Mouse (Mus musculus): ENCODE measurements around the gene Rlim. TPM values are rescaled to one million over a fixed set of nuclear protein-coding genes. Genes with fewer than 3 reads are reported as not detected.
A peak's percentile ranks its signal among the peaks of the same experiment; 100 is the strongest.

The Rlim gene
- total RNA-seq (2014; fragmentation: Nextera tagmentation) (117 TPM in 2 replicates), total RNA-seq (2017) (106 and 129 TPM in 2 replicates), polyA plus RNA-seq (2012) (2.9 and 4.1 TPM in 2 replicates)

DNA sequence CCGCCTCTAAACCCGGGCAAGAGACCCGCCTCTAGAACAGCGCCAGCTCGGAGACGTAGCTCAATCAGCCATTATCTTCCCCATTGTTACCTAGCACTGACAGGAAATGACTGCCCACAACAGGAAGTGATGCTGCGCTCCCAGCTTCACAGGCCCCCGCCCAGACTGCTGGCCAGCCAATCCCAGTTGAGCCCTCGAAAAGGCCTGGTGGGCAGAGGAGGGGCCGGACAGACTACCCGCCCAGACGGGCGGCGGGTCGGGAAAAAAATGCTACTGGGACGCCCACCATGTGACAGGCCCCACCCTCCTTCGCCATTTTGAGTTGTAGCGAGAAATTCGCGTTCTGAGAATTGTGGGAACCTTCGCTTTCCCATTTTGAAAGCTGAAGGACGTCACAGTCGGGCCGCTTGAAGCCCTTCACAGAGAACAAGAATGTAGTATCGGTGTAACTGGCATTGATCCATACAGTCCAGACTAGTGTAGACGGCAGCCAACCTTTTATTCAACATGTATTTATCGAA, at the start of gene Rlim:
Gene Rlim (minus strand): TSS at position 116 of the 521 bp plus-strand sequence.
- no peaks in the 10 kb centered on the region for H3K27me3 ChIP-seq (ENCODE audit: insufficient read depth, low read length)
- ATAC-seq (ENCODE audit: extremely low read depth, insufficient number of reproducible peaks, low FRiP score, poor library complexity, severe bottlenecking) (peak; percentile 100), DNase-seq (ENCODE audit: low spot score) (peak; percentile 79)
- H3K9me3 ChIP-seq (replicated peaks) = no peaks in the 10 kb centered on the region
- peaks cover 5% of the 10 kb centered on the region for H3K36me3 ChIP-seq (replicated peaks)
- peaks cover 3% of the 10 kb centered on the region; the same call in 1 of the 2 replicates for H3K4me1 ChIP-seq (ENCODE audit: insufficient read depth, low read depth, low read length)
- TF ChIP-seq GATA2 (IDR thresholded peaks at IDR 0.05; ENCODE audit: borderline replicate concordance, low read depth, low read length) (no peak), GATA1 (IDR thresholded peaks at IDR 0.05; ENCODE audit: borderline replicate concordance, low read length) (no peak), POLR2AphosphoS5 (IDR thresholded peaks at IDR 0.05; ENCODE audit: insufficient replicate concordance, low read depth, low read length) (no peak), CTCF (IDR thresholded peaks at IDR 0.05; ENCODE audit: low read depth, low read length) (no peak), TAL1 (conservative IDR thresholded peaks at IDR 0.05; ENCODE audit: low read depth, low read length) (no peak)
- H3K4me3 ChIP-seq (ENCODE audit: low read depth, low read length) = peak within 1 kb of the TSS; percentile 81

GRCm38 (mm10) chrX:104017196-104017595, 36.1 kb upstream of the Rlim start:
- no peak for ATAC-seq (ENCODE audit: extremely low read depth, insufficient number of reproducible peaks, low FRiP score, poor library complexity, severe bottlenecking)

GRCm38 (mm10) chrX:104015048-104015447, 34.0 kb upstream of the Rlim start:
- Histone ChIP-seq H3K4me1 (ENCODE audit: insufficient read depth, low read depth, low read length) (no peaks in the 10 kb centered on the region), H3K36me3 (replicated peaks) (no peaks in the 10 kb centered on the region)
- no peak for DNase-seq (ENCODE audit: low spot score)

More at GRCm38 (mm10) chrX:104017196-104017595, 36.1 kb upstream of the Rlim start:
- no peak for DNase-seq (ENCODE audit: low spot score)
- TF ChIP-seq POLR2AphosphoS5 (IDR thresholded peaks at IDR 0.05; ENCODE audit: insufficient replicate concordance, low read depth, low read length) = no peak
- TF ChIP-seq TAL1 (conservative IDR thresholded peaks at IDR 0.05; ENCODE audit: low read depth, low read length) = no peak
- TF ChIP-seq GATA1 (IDR thresholded peaks at IDR 0.05; ENCODE audit: borderline replicate concordance, low read length) = no peak
- TF ChIP-seq CTCF (IDR thresholded peaks at IDR 0.05; ENCODE audit: low read depth, low read length) = no peak
- TF ChIP-seq GATA2 (IDR thresholded peaks at IDR 0.05; ENCODE audit: borderline replicate concordance, low read depth, low read length) = no peak
- Histone ChIP-seq H3K27me3 (ENCODE audit: insufficient read depth, low read length) (no peaks in the 10 kb centered on the region), H3K4me1 (ENCODE audit: insufficient read depth, low read depth, low read length) (no peaks in the 10 kb centered on the region), H3K36me3 (replicated peaks) (no peaks in the 10 kb centered on the region), H3K9me3 (replicated peaks) (no peaks in the 10 kb centered on the region), H3K4me3 (ENCODE audit: low read depth, low read length) (no peak overlapping the region)

DNA sequence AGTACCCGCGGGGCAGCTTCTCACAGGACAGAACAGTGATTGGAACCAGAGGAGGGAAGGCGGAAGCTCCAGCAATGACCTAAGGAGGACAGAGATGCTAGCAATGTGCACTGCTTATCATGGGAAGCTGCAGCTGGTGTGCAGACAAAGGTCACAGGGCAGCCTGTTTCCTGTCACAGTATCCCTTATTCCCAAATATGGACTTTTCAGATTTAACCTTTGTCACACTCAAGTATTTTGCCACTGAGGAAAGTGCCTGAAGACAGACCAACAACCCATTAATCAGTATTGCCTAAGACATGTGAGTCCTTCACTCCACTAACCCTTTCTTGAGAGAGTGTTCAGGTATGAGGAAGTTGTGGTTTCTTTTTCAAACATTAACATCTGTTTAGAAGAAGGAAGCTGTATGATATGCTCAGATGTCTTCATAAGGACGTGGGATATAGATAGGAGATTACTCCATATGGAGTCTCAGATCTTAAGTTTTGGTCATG, 32.3 kb upstream of the Rlim start:
- DNase-seq (ENCODE audit: low spot score) (no peak), ATAC-seq (ENCODE audit: extremely low read depth, insufficient number of reproducible peaks, low FRiP score, poor library complexity, severe bottlenecking) (no peak)
- Histone ChIP-seq H3K27me3 (ENCODE audit: insufficient read depth, low read length) (no peaks in the 10 kb centered on the region), H3K4me1 (ENCODE audit: insufficient read depth, low read depth, low read length) (no peaks in the 10 kb centered on the region), H3K36me3 (replicated peaks) (no peaks in the 10 kb centered on the region), H3K9me3 (replicated peaks) (no peaks in the 10 kb centered on the region), H3K4me3 (ENCODE audit: low read depth, low read length) (no peak overlapping the region)
- TF ChIP-seq POLR2AphosphoS5 (IDR thresholded peaks at IDR 0.05; ENCODE audit: insufficient replicate concordance, low read depth, low read length) (no peak), CTCF (IDR thresholded peaks at IDR 0.05; ENCODE audit: low read depth, low read length) (no peak), GATA2 (IDR thresholded peaks at IDR 0.05; ENCODE audit: borderline replicate concordance, low read depth, low read length) (no peak), TAL1 (conservative IDR thresholded peaks at IDR 0.05; ENCODE audit: low read depth, low read length) (no peak), GATA1 (IDR thresholded peaks at IDR 0.05; ENCODE audit: borderline replicate concordance, low read length) (no peak)

More at GRCm38 (mm10) chrX:104015048-104015447, 34.0 kb upstream of the Rlim start:
- no peak for ATAC-seq (ENCODE audit: extremely low read depth, insufficient number of reproducible peaks, low FRiP score, poor library complexity, severe bottlenecking)
- H3K9me3 ChIP-seq (replicated peaks) = no peaks in the 10 kb centered on the region
- H3K27me3 ChIP-seq (ENCODE audit: insufficient read depth, low read length) = no peaks in the 10 kb centered on the region
- no peak overlapping the region for H3K4me3 ChIP-seq (ENCODE audit: low read depth, low read length)
- TF ChIP-seq TAL1 (conservative IDR thresholded peaks at IDR 0.05; ENCODE audit: low read depth, low read length) = no peak
- TF ChIP-seq GATA2 (IDR thresholded peaks at IDR 0.05; ENCODE audit: borderline replicate concordance, low read depth, low read length) = no peak
- TF ChIP-seq POLR2AphosphoS5 (IDR thresholded peaks at IDR 0.05; ENCODE audit: insufficient replicate concordance, low read depth, low read length) = no peak
- TF ChIP-seq CTCF (IDR thresholded peaks at IDR 0.05; ENCODE audit: low read depth, low read length) = no peak
- no peak for TF ChIP-seq GATA1 (IDR thresholded peaks at IDR 0.05; ENCODE audit: borderline replicate concordance, low read length)

- Histone ChIP-seq H3K4me1 (ENCODE audit: insufficient read depth, low read depth, low read length) (no peaks in the 10 kb centered on the region), H3K36me3 (replicated peaks) (no peaks in the 10 kb centered on the region), H3K4me3 (ENCODE audit: low read depth, low read length) (no peak overlapping the region), H3K9me3 (replicated peaks) (no peaks in the 10 kb centered on the region), H3K27me3 (ENCODE audit: insufficient read depth, low read length) (0 out of 2 replicates have a peak, but pooled peaks cover 4% of the 10 kb centered on the region)
- ATAC-seq (ENCODE audit: extremely low read depth, insufficient number of reproducible peaks, low FRiP score, poor library complexity, severe bottlenecking) (no peak), DNase-seq (ENCODE audit: low spot score) (no peak)
- no peak for TF ChIP-seq CTCF (IDR thresholded peaks at IDR 0.05; ENCODE audit: low read depth, low read length)
- TF ChIP-seq POLR2AphosphoS5 (IDR thresholded peaks at IDR 0.05; ENCODE audit: insufficient replicate concordance, low read depth, low read length) = no peak
- no peak for TF ChIP-seq GATA2 (IDR thresholded peaks at IDR 0.05; ENCODE audit: borderline replicate concordance, low read depth, low read length)
Observed at GRCm38 (mm10) chrX:103994741-103995140, 13.7 kb upstream of the Rlim start.

DNA sequence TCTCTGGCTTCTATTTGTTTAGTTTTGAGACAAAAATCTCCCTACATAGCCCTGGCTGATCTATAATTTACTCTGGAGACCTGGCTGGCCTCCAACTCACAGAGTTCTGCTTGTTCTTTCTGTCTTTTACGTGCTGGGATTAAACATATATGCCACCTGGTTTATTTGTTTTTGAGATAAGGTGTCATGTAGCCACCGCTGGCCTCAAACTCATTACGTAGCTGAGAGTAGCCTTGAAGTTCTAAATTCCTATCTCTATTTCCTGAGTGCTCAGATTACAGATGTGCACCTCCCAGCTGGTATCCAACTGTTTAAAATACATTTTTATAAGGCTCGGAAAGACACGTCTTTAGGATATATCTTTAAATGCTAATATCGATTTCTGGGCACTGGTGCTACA, 12.8 kb upstream of the Rlim start:
- Histone ChIP-seq H3K4me1 (ENCODE audit: insufficient read depth, low read depth, low read length) (no peaks in the 10 kb centered on the region), H3K27me3 (ENCODE audit: insufficient read depth, low read length) (0 out of 2 replicates have a peak, but pooled peaks cover 4% of the 10 kb centered on the region), H3K36me3 (replicated peaks) (no peaks in the 10 kb centered on the region), H3K9me3 (replicated peaks) (no peaks in the 10 kb centered on the region), H3K4me3 (ENCODE audit: low read depth, low read length) (no peak overlapping the region)
- no peak for TF ChIP-seq POLR2AphosphoS5 (IDR thresholded peaks at IDR 0.05; ENCODE audit: insufficient replicate concordance, low read depth, low read length)
- TF ChIP-seq TAL1 (conservative IDR thresholded peaks at IDR 0.05; ENCODE audit: low read depth, low read length) = no peak
- TF ChIP-seq GATA2 (IDR thresholded peaks at IDR 0.05; ENCODE audit: borderline replicate concordance, low read depth, low read length) = no peak
- no peak for TF ChIP-seq CTCF (IDR thresholded peaks at IDR 0.05; ENCODE audit: low read depth, low read length)
- no peak for TF ChIP-seq GATA1 (IDR thresholded peaks at IDR 0.05; ENCODE audit: borderline replicate concordance, low read length)
- ATAC-seq (ENCODE audit: extremely low read depth, insufficient number of reproducible peaks, low FRiP score, poor library complexity, severe bottlenecking) (no peak), DNase-seq (ENCODE audit: low spot score) (no peak)
